17 mouse cellular contexts compared by ENCODE assay signal in the genomic region with DNA sequence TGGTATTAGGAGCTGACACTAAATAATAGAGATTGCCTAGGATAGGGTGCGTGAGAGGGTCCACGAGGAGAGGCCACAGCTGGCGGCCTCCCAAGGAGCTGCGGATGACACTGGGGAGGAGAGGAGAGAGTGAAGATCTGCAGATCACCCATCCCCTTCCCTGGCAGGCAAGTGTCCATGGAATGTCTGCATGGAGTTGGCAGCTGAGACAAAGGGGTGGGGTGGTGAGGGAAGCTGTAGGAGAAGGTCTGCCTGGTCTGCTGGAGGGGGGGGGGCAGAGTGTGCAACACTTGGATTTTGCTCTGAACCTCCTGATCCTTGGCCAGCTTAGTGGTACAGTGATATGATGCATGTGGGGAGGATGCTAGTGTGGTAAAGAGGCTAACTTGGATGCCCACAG.
"Had no signal": no experiment of that assay in that cellular context is flagged by ENCODE, and none has a peak within 500 bp of the region (broad histone marks: within the 10 kb centered on the region; RNA-seq: fewer than 3 reads in every experiment).

No protein-coding gene starts in this region.

- H3K4me1 ChIP-seq: liver, embryonic 15.5 days; lung, embryonic 15.5 days; midbrain, embryonic 13.5 days; midbrain, embryonic 15.5 days; neural tube, embryonic 12.5 days; stomach, embryonic 15.5 days had no signal

- H3K9me3 ChIP-seq: liver, embryonic 15.5 days; lung, embryonic 15.5 days; megakaryocyte, embryonic 14.5 days; midbrain, embryonic 13.5 days; midbrain, embryonic 15.5 days; neural tube, embryonic 12.5 days; stomach, embryonic 15.5 days had no signal

- H3K9ac ChIP-seq: liver, embryonic 15.5 days; liver, postnatal 0 days; lung, embryonic 15.5 days; midbrain, embryonic 13.5 days; midbrain, embryonic 15.5 days; neural tube, embryonic 12.5 days; stomach, embryonic 15.5 days had no signal

- H3K27me3 ChIP-seq: liver, embryonic 15.5 days; lung, embryonic 15.5 days; midbrain, embryonic 13.5 days; midbrain, embryonic 15.5 days; neural tube, embryonic 12.5 days; stomach, embryonic 15.5 days had no signal

- ATAC-seq: liver, postnatal 0 days; lung, postnatal 0 days; midbrain, embryonic 13.5 days; midbrain, embryonic 15.5 days had no signal

- H3K36me3 ChIP-seq: liver, embryonic 15.5 days; lung, embryonic 15.5 days; midbrain, embryonic 13.5 days; midbrain, embryonic 15.5 days; neural tube, embryonic 12.5 days; stomach, embryonic 15.5 days had no signal

- H3K4me3 ChIP-seq: liver, embryonic 15.5 days; lung, embryonic 15.5 days; megakaryocyte, embryonic 14.5 days; midbrain, embryonic 13.5 days; midbrain, embryonic 15.5 days; neural tube, embryonic 12.5 days; stomach, embryonic 15.5 days had no signal

- H3K4me2 ChIP-seq: liver, embryonic 15.5 days; lung, embryonic 15.5 days; midbrain, embryonic 11.5 days; midbrain, embryonic 13.5 days; midbrain, embryonic 15.5 days; neural tube, embryonic 12.5 days; stomach, embryonic 15.5 days had no signal

- H3K27ac ChIP-seq: liver, embryonic 15.5 days; lung, embryonic 15.5 days; macrophage; midbrain, embryonic 13.5 days; midbrain, embryonic 15.5 days; neural tube, embryonic 12.5 days; stomach, embryonic 15.5 days; stomach, postnatal 0 days had no signal

- DNase-seq: liver, postnatal 0 days; lung, adult 2 months; right cerebral cortex, postnatal 14 days; thymus, adult 2 months; thymus, postnatal 25 days; thymus, postnatal 4 days had no signal
